Mouse (Mus musculus): ENCODE results near the gene Usp21.
"Not testable (repeated sequence)": the region's sequence is repeated elsewhere in the genome, so short reads cannot be mapped to it uniquely, and the experiment has no call there.

Gene Usp21

DNA sequence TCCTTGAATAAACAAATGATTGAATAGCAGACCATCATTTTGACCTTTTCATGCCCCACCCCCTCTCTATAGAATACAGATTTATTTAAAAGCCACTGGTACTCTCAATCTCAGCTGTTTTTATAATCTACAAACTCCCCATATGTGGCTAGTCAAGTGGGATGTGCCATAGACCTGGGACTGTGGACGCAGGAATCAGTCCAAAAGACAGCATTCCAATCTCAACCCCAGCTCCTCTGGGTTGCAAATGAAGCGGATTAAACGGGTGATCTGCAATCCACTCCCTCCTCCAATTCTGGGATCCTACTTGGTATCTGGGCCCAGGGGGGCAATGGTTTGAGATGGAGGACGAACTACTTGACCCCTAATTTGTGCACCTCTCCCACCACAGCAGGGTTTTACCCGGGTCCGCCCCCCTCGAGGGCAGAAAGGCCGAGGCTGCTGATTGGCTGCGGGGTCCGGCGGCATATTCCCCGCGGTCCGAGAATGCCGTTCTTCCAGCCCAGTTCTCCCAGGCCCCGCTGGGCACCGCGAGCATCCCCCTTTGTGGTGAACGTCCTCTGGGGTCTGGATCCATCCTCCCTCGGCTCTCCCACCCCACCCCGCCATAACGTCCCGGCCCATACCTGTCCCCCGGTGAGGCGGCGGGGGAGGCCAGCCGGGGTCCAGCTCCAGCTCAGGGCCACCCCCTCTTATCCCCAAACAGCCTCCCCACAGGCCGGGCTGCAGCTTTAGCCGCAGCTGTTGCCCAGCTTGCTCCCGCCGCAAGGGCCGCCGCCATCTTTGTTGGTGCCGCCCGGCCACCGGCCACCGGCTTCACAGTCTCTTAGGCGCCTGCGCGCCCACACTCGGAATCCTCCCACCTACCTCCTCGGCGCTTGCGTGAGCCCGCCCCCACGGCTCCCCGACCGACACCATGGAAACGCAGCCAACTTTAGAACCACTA lies at the start of gene Usp21:
Gene Usp21 (minus strand): TSS at position 856 of the 946 bp plus-strand sequence.
- peak; percentile 95 for DNase-seq

DNA sequence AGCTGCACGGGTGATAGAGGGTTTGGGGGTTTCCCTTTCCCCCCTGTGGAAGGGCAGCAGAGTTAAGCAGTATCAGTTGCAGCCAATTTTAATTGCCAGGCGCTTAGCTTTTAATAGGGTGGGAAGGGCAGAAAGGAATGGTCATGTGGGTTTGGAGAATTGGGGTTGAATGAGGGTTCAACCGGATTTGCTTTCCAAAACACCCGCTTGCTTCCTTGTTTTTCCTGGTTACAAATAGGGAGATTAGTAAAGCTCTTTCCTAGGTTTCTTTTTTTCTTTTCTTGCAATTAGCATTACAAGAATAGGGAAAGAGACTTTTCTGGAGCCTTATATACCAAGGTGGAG lies 42.4 kb upstream of the Usp21 start:
- peak; percentile 42 for DNase-seq

DNA sequence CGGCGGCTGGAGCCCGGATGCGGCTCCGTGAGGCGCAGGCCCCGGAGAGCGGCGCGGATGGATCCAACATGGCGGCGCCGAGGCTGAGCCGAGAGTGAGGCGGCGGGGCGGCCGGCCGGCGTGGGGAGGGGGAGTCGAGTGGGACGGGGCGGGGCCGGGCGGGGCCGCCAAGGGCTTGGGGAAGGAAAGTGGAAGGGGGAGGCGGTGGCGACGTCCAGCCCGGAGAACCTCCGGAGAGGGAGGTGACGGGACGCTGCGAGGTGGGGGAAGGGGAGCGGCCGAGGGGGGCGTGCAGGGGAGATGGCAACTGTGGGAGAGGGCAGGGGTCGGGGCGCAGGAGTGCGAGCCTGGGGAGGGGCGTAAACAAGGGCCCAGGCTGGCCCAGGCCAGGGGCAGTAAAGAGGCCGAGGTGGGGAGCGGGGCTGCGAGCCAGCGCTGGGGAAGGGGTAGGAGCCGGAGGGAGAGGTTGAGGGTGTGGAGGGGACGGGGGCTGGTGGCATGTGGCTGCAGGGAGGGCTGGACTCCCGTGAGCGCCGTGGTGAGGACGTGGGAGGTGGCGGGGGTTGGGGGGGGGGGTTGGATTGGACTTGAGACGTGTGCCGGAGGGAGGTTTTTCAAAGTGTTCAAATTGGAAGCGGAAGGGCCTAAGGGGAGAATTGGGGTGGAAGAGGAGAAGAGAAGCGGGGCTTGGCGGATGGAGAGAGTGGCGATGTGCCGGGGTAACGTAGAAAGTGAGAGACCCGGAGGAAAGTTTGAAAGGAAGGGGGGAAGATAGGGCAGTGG lies 41.8 kb upstream of the Usp21 start:
- DNase-seq, result peak; percentile 71

DNA sequence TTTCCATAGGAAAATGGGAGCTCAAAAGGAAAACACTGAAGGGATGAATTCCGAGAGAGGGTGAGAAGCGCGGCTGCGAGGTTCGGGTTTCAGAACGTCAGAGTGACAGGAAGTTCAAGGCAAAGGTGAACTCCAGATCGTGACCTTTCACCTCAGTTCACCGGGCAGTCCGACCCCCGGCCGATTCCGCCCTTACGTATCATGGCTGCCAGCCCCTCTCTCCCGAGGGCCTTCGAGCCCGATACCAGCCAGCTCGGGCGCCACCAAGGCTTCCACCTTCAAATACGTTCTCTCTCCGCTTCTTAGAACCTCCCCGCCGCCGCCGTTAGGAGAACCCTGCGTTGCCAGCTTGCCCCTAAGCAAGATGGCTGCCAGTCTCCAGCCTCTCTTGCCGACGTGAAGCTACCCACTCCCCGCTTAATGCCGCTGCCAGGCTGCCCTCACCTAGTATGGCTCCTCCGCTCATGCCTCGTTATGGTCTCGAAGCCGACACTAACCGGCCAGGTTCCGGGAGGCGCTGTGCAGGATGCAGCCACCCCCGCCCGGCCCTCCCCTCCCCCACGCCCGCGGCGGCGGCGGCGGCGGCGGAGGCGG lies 41.1 kb upstream of the Usp21 start, which contains the start of gene Dedd:
Gene Dedd (plus strand): TSS at position 307 of the 594 bp plus-strand sequence.
- peak; percentile 94 for DNase-seq

DNA sequence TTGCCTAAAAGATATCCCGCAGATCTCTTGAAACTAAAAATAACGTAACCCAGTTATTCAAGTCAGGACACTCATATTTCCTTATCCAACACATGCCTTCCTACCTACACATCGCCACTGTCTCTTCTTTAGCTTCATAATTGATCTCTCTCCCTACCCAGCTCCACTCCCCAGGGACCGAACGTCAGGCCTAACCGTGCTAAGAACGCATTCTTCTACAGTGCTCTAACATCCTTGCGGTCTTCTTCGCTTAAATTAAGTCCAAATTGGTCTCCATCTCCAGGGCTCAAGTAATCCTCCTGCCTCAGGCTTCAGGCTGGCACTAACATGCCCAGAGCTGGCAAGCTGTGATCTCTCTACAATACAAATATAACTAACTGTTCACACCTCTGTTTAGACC lies 40.5 kb upstream of the Usp21 start:
- DNase-seq, result no peak

DNA sequence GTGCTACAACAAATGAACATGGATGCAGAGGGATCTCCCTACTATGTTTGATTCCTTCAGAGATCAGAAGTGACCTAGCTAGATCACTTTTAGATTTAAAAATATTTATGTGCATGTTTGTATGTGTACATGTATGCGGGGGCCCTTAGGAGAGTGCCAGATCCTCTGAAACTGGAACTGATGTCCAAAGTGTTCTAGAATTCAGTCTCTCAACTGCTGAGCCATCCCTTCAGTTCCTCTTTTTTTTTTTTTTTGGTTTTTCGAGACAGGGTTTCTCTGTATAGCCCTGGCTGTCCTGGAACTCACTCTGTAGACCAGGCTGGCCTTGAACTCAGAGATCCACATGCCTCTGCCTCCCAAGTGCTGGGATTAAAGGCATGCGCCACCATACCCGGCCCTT lies 38.8 kb upstream of the Usp21 start:
- DNase-seq, result not testable (repeated sequence)

DNA sequence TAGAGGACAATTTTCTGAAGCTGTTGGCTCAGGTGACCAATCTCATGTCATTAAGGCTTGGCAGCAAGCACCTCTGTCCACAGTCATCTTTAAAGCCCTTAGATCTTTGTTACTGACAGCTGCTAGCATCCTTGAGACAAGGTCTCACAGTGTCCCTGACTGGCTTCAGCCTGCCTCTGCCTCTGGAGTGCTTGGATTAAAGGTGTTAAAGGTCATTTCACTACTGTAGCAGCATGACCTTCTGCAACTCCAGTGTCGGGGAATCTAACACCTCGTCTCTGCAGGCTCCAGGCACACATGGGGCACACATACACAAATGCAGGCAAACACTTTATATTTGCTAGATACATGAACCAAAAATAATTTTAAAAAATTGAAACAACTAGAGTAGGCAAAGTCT lies 37.8 kb upstream of the Usp21 start:
- DNase-seq, result no peak

DNA sequence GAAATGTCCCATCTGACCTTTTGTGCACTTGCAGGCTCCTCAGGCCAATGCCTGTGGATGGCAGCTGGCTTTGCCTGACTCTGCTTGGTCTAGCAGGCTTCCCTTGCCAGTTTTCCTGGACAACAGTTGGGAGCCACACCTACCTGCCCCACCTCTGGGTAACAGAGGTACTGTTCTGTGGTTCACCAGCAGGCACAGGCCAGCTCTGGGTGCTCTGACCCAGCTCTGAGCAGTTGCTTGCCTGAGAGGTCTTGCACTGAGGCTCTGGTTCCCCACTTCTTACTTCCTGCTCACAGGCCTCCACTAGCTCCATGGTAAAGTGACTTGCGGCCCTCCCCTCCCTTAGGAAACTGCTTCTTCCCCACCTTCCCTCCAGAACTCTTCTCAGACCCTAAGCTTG lies 34.2 kb upstream of the Usp21 start:
- no peak for DNase-seq

DNA sequence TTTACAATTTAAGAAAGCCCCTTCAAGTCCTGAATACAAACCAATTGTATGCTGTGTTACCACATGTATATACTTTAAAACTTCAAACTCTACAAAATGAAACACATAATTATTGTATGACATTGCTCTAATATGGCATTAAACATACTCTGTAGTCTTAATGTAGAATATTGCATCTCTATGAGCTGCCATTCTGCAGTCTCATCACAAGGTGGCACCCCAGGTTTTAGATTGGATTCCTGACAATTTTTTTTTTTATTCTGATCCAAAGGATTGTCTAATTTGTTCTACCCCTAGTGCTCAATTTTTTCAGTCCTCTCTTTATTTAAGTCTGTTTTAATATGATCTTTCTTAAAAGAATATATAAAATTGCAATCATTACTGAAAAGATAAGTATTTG lies 33.6 kb upstream of the Usp21 start:
- peak; percentile 50 for DNase-seq

DNA sequence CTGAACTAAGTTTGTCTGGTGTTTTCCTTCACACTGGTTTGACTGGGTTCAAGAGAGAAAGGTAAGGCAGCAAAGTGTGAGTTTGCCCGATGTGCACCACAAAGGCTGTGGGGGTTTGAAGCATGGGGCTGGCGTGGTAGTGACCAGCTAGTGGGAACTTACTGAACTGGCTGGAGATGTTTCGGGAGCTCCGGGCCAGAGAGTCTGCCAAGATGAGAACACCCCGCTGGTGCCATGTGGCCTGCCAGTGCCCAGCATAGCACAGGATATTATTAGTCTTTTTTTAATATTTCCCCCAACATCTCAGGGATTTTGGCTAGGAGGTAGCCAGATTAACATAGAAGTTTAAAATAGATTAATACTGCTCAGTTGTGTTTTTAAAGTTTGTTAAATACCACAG lies 32.4 kb upstream of the Usp21 start:
- DNase-seq, result peak; percentile 84

DNA sequence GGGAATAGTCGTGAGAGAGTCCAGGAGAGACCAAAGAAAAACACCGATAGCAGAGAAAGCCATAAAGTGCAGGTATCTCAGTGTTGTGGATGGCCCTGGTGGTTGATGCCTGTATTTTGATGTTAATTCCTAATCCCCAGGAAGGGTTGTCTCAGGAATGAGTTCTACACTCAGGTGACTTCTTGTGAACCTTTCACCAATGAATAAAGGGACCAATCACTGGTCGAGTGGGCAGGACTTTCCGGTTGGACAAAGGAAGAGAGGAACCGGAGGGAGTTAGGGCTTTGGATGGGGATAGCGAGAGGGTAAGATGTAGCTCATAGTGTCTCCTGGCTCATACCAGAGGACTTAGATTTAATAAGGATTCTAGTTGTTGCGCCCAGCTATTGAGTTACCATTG lies 32.0 kb upstream of the Usp21 start:
- no peak for DNase-seq

DNA sequence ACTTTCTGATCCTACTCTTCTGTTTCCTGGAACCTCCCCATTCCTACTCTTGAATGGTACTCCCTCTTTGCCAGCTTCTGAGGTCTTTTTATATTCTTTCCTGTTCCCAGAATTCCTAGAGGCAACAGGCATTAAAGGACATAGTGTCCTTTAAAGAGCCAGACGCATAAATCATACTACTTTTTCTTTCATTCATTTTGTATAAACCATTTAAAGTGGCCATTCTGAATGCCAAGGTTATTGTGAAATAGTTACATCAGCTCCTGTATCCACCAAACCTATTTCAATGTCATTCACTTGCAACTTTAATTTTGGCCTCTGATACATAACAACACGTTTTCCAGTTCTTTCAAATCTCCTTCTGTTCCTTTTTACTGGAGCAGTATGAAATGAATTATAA lies 21.5 kb upstream of the Usp21 start:
- DNase-seq, result no peak

DNA sequence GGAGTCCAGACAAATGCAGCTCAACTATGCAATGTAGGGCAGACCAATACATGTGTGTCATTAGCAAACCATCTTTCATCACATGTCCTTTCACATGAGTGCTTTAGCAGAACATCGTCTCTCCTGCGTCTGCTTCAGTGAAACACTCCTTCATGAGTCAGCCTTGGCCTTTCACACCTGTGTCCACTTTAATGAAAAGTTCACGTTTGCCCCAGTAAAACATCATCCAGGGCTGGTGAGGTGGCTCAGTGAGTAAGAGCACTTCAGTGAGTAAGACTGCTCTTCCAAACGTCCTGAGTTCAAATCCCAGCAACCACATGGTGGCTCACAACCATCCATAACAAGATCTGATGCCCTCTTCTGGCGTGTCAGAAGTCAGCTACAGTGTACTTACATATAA lies 18.4 kb upstream of the Usp21 start:
- not testable (repeated sequence) for DNase-seq

DNA sequence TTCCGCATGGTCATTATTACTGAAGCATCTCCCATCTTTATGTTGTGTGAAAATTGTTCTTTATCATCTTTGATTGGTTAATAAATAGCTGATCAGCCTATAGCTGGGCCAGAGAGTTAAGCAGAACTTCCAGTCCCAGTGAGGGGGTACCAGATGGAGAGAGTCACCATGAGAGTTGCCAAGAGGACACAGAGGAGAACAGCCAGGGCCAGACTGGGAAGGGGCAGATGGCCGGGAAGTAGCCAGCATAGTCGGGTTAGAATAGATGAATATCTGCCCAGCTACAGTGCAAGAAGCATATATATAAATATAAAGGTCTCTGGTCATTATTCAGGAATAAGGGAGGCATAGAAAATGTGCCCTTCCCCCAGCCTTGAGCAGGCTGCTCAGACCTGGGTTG lies 10.4 kb upstream of the Usp21 start:
- peak; percentile 37 for DNase-seq

DNA sequence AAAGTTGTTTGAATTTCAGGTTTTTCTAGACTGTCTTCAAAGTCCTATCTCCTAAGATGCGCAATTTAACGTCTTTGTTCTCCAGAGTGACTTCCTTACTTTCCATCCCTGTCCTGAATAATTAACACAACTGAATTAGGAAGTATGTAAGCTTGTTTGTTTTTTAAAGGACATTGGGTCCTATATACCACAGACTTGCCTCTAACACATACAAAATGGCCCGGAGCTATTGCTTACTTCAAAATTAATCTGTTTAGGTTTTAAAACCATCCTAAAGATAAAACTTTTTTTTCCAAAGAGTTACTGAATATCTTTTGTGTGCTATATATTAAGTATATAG lies 7.2 kb upstream of the Usp21 start:
- DNase-seq, result no peak

DNA sequence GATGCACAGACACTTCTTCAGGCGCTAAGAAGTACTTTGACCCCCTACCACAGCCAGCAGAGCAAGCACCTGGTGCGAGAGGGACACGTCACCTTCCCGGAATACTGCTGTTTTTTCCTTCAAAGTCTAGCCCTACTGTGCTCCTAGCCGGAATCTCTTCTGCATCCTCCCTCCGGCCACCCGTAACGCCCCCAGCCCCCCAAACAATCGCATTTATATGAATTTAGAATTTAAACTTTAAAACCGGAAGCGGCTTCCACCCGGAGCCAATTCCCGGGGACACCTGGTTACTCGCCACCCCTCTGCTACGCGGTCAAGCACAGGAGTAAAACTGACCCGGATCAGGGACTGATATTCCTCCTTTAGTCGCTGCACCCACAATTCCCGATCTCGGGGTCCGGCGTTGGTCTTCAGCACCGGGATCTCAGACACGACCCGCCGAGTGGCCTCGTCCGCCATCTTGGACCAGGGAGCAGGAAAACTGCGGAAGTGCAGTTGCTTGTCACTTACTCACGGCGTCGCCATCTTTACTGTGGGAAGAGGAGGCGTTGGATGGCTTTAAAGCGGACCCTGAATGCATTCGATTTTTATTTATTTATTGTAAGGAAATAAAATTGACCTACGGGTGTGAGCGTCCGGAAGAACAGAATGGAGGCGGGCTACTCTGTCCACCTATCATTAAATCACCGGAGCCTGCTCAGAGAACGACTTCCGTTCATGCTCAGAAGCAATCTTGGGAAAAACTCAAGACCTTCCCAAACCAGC lies 6.7 kb upstream of the Usp21 start, which contains the start of gene Ufc1:
Gene Ufc1 (minus strand): TSS at position 727 of the 765 bp plus-strand sequence.
- DNase-seq, result peak; percentile 91

DNA sequence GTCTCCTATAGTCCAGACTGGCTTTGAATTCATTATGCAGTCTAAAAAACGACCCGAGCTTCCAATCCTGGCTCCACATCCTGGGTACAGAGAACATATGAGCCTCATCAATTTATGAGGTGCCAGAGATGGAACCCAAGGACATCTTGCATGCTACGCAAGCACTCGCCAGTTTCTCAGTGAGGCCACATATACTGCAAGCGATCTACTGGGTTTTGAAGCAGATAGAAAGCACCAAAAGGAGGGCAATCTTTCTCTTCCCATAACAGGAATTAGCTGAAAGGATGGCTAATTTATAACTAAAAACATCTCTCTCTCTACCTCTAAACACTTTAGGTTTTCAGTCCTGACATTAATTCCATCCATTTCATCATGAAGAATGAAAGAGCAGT lies 6.1 kb upstream of the Usp21 start:
- DNase-seq, result no peak

DNA sequence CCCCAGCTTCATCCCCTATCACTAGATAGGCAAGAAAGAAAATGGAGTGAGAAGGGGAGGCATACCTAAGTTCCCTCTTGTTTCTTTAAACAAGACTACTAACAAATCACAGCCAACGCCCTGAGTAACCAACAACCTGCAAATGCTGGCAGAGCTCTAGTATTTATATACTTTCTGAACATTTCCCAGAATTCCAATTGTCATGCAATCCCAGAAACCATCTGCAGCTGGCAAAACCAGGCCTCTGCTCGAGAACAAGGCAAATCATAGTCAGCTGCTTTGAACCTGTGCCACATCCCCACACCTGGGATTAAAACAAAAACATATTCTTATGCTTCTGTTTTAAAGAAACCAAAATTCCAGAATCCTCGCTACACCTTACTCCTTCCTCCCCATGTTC lies 5.6 kb upstream of the Usp21 start:
- DNase-seq, result peak; percentile 38

DNA sequence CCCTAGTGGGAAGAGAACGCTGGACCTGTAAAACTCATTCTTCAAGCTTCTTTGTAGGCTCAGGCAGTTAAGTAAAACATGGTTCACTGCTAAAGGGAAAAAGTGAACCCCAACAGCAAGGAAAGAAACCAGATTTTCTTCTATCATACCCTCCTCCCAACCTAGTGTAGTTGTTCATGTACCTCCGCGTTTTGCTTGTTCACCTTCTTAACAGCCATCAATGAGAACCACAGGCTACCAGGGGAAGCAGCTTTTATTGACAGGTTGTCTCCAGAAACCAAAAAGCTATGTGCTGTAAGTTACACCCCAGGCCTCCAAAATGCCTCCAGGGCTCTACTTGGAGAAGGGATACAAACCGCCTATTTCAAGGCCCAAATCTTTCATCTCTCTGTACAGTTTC lies 537 bp upstream of the Usp21 start:
- peak; percentile 48 for DNase-seq

DNA sequence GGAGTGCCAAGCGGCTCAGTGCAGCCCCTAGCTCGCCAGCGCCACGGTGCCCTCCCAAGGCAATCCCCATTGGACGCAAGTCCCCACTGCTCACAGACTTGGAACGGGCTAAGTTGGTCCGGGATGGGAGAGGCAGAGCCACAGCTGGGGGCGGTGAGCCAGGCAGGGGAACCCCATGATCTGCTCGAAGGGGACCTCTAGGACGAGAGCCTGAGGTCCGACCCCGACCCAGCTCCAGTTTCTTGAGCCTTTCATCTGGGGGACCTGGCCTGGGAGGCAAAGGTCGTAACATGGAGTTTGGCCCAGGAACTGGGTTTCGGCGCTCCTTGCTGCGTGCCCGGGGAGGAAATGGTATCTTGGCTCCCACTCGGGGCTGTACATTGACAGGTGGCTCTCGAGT lies 1.3 kb downstream of the Usp21 start:
- peak; percentile 59 for DNase-seq

DNA sequence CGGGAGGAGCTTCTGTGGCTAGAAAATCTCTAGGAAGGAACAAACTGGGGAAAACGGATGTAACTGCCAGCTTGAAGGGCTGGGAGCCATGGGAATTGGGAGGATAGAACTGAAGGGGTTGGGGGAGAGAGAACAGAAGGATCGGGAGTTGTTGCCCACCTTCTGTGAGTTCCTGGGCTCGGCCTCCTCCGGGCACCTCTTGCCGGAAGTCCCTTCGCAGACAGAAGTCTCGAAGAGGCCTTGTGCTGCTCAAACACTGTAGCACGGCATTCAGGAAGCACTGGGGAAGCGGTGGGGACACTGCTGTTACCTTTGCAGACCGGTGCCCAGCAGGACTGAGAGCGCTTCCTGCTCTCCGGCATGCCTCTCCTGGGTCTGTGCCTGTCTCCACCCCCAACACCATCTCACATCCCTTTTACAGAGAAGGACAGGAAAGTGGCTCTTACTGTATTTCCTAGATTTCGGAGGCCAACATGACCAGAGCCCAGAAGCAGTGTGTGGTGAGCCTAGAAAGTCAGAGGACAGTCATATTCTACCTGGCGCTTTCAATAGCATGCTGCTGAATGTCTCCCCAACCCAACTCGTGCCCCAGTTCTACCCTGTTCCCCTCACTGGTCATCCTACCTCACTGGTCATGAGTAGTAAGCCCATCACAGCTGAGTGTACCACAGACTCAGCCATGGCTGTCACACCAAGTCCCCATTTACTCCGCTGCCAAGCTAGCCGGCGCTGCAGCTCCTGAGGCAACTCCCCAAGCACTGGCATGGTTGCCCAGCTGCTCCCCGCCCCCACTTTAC lies 2.5 kb downstream of the Usp21 start:
- DNase-seq, result peak; percentile 25

DNA sequence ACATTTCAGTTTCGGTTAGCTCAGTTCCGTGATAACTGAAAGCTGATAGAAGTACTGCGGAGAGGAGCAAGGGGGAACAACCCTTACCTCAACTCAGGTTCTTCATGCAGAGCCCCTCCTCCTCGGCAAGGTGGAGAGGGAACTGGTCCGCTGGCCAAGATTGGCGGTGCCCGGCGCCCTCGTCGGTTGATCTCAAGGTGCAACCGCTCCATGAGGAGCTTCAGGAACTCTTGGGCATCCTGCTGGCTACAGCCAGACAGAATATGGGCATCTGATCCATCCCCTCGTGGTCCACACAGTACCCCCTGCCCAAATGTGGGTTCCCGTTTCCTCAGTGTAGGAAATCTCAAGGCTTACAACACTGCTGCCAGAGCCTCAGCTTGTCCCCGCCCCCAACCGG lies 3.3 kb downstream of the Usp21 start:
- peak; percentile 38 for DNase-seq

Measured in cerebellum, adult 9-10 months (tissue).